Mouse (Mus musculus): ENCODE results near the gene Cpm.

DNA sequence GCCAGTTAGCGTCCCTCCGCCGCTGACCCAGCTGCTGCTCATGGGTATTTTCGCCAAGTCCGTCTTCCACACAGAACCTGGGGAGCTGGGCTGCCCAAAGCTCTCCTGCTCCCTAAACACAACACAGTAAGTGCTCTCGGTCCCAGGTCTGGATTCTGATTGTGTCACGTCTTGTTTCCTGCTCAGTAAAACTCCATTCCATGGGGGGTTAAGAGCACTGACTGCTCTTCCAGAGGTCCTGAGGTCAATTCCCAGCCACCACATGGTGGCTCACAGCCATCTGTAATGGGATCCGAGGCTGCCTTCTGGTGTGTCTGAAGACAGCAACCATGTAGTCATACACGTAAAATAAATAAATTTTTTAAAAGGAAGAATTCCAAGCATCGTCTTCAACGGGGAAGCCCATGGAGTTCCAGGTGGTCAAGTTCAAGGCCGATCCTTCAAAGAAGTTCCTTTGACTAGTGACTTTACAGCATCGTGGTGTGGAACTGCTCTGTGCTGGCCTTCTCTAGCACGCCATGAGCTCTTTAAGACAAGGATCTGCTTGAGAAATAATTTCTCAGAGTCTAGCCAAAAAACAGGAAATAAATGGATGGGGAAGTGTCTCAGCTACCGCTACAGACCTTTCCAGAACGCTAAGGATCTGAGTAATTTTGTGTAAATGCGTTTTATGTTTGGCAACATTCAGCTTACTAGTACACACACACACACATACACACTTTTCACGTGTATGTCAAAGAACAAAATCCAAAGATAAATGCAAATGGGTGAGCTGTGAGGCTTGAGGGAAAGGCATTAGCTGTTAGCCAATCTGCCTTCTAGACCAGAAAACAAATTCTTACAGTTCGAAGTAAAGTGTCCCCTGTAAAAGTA, 55.2 kb downstream of the Cpm start:
- no peak for TF ChIP-seq CTCF (IDR thresholded peaks at IDR 0.05; ENCODE audit: low read depth, low read length)
- no peak for TF ChIP-seq POLR2A (IDR thresholded peaks at IDR 0.05; ENCODE audit: insufficient read depth, low read length)
- TF ChIP-seq EP300 (IDR thresholded peaks at IDR 0.05; ENCODE audit: insufficient read depth, low read depth, low read length): no peak

All from ES-Bruce4 (cell line).